Mouse (Mus musculus): ENCODE results near the gene Gpr162. TPM values are rescaled to one million over a fixed set of nuclear protein-coding genes. Genes with fewer than 3 reads are reported as not detected.
"Not testable (repeated sequence)": the region's sequence is repeated elsewhere in the genome, so short reads cannot be mapped to it uniquely, and the experiment has no call there.

Gene Gpr162
- polyA plus RNA-seq, 1 experiment from 2014 or later = 2.7 TPM

- not testable (repeated sequence) for H3K9ac ChIP-seq (ENCODE audit: low read length); DNase-seq (ENCODE audit: low spot score); H3K9me3 ChIP-seq (ENCODE audit: control insufficient read depth, low read length); H3K4me3 ChIP-seq (ENCODE audit: low read depth, low read length); H3K27me3 ChIP-seq (ENCODE audit: control insufficient read depth, insufficient read depth, low read length); H3K27ac ChIP-seq (ENCODE audit: low read depth, low read length); ATAC-seq (replicated peaks; ENCODE audit: low FRiP score); H3K4me2 ChIP-seq (ENCODE audit: low read depth, low read length, severe bottlenecking)
- Histone ChIP-seq H3K4me1 (replicated peaks; ENCODE audit: control insufficient read depth, insufficient read depth, low read length) (peaks cover 21% of the 10 kb centered on the region), H3K36me3 (ENCODE audit: control insufficient read depth, insufficient read depth, low read length) (peaks cover 11% of the 10 kb centered on the region; the same call in 1 of the 2 replicates)
- WGBS = 81% methylated on average over 11 of the region's 11 CpGs
Observed at GRCm38 (mm10) chr6:124810566-124811402, 53.0 kb downstream of the Gpr162 start.

- 48% methylated on average over 14 of the region's 14 CpGs for WGBS
- no peak for DNase-seq (ENCODE audit: low spot score)
- H3K9ac ChIP-seq (ENCODE audit: low read length) = peak overlapping the region; percentile 58
- peak overlapping the region; percentile 89 for H3K4me2 ChIP-seq (ENCODE audit: low read depth, low read length, severe bottlenecking)
- peak overlapping the region; percentile 50; the same call in 1 of the 2 replicates for H3K27ac ChIP-seq (ENCODE audit: low read depth, low read length)
- H3K9me3 ChIP-seq (ENCODE audit: control insufficient read depth, low read length) = no peaks in the 10 kb centered on the region
- H3K36me3 ChIP-seq (ENCODE audit: control insufficient read depth, insufficient read depth, low read length) = peaks cover 11% of the 10 kb centered on the region; the same call in 1 of the 2 replicates
- no peaks in the 10 kb centered on the region for H3K27me3 ChIP-seq (ENCODE audit: control insufficient read depth, insufficient read depth, low read length)
- H3K4me1 ChIP-seq (replicated peaks; ENCODE audit: control insufficient read depth, insufficient read depth, low read length) = peaks cover 24% of the 10 kb centered on the region
- no peak for ATAC-seq (replicated peaks; ENCODE audit: low FRiP score)
- H3K4me3 ChIP-seq (ENCODE audit: low read depth, low read length) = peak overlapping the region; percentile 40
Observed at GRCm38 (mm10) chr6:124809775-124810538, 53.8 kb downstream of the Gpr162 start.

- Histone ChIP-seq H3K9ac (ENCODE audit: low read length) (peak overlapping the region; percentile 58), H3K4me2 (ENCODE audit: low read depth, low read length, severe bottlenecking) (peak overlapping the region; percentile 89), H3K4me1 (replicated peaks; ENCODE audit: control insufficient read depth, insufficient read depth, low read length) (peaks cover 20% of the 10 kb centered on the region), H3K27me3 (ENCODE audit: control insufficient read depth, insufficient read depth, low read length) (no peaks in the 10 kb centered on the region), H3K4me3 (ENCODE audit: low read depth, low read length) (peak overlapping the region; percentile 40), H3K36me3 (ENCODE audit: control insufficient read depth, insufficient read depth, low read length) (peaks cover 11% of the 10 kb centered on the region; the same call in 1 of the 2 replicates), H3K27ac (ENCODE audit: low read depth, low read length) (peak overlapping the region; percentile 75), H3K9me3 (ENCODE audit: control insufficient read depth, low read length) (no peaks in the 10 kb centered on the region)
- DNase-seq (ENCODE audit: low spot score) (peak; percentile 92), ATAC-seq (replicated peaks; ENCODE audit: low FRiP score) (peak; percentile 16)
- 0% methylated on average over 32 of the region's 35 CpGs for WGBS
Observed at GRCm38 (mm10) chr6:124809052-124809774, 54.6 kb downstream of the Gpr162 start.

Other genes with a start within 250 kb of the Gpr162 start
- gene C1s2, start 227.9 kb downstream of the Gpr162 start, polyA plus RNA-seq (2014; fragmentation: Nextera tagmentation; extraction: Ambion mirVana) = not detected in 2 replicates
- 34.3 and 35.5 TPM in 2 replicates for gene Lpcat3, start 201.0 kb downstream of the Gpr162 start, polyA plus RNA-seq (2014; fragmentation: Nextera tagmentation; extraction: Ambion mirVana)
- gene Emg1, start 151.8 kb downstream of the Gpr162 start, polyA plus RNA-seq (2014; fragmentation: Nextera tagmentation; extraction: Ambion mirVana) = 227 and 228 TPM in 2 replicates
- 376 and 404 TPM in 2 replicates for gene Phb2, start 151.6 kb downstream of the Gpr162 start, polyA plus RNA-seq (2014; fragmentation: Nextera tagmentation; extraction: Ambion mirVana)
- gene Ptpn6, start 125.3 kb downstream of the Gpr162 start, polyA plus RNA-seq (2014; fragmentation: Nextera tagmentation; extraction: Ambion mirVana) = 4.8 and 4.9 TPM in 2 replicates
- 509 and 514 TPM in 2 replicates for gene Grcc10, start 122.6 kb downstream of the Gpr162 start, polyA plus RNA-seq (2014; fragmentation: Nextera tagmentation; extraction: Ambion mirVana)
- gene Gm45234, start 108.0 kb downstream of the Gpr162 start, polyA plus RNA-seq (2014; fragmentation: Nextera tagmentation; extraction: Ambion mirVana) = not detected in 2 replicates
- gene Atn1, start 107.5 kb downstream of the Gpr162 start, polyA plus RNA-seq (2014; fragmentation: Nextera tagmentation; extraction: Ambion mirVana) = 13.9 and 14.4 TPM in 2 replicates
- gene Eno2, start 94.3 kb downstream of the Gpr162 start, polyA plus RNA-seq (2014; fragmentation: Nextera tagmentation; extraction: Ambion mirVana) = 5.8 and 6.0 TPM in 2 replicates
- gene Lrrc23, start 84.3 kb downstream of the Gpr162 start, polyA plus RNA-seq (2014; fragmentation: Nextera tagmentation; extraction: Ambion mirVana) = 4.5 and 6.8 TPM in 2 replicates
- gene Spsb2, start 55.3 kb downstream of the Gpr162 start, polyA plus RNA-seq (2014; fragmentation: Nextera tagmentation; extraction: Ambion mirVana) = 7.5 and 8.4 TPM in 2 replicates
- 875 and 885 TPM in 2 replicates for gene Tpi1, start 49.7 kb downstream of the Gpr162 start, polyA plus RNA-seq (2014; fragmentation: Nextera tagmentation; extraction: Ambion mirVana)
- gene Usp5, start 34.5 kb downstream of the Gpr162 start, polyA plus RNA-seq (2014; fragmentation: Nextera tagmentation; extraction: Ambion mirVana) = 182 and 184 TPM in 2 replicates
- gene Cdca3, start 34.4 kb downstream of the Gpr162 start, polyA plus RNA-seq (2014; fragmentation: Nextera tagmentation; extraction: Ambion mirVana) = 276 and 307 TPM in 2 replicates
- 0.71 and 1.1 TPM in 2 replicates for gene Gnb3, start 23.7 kb downstream of the Gpr162 start, polyA plus RNA-seq (2014; fragmentation: Nextera tagmentation; extraction: Ambion mirVana)
- 17.3 and 17.8 TPM in 2 replicates for gene P3h3, start 6.2 kb downstream of the Gpr162 start, polyA plus RNA-seq (2014; fragmentation: Nextera tagmentation; extraction: Ambion mirVana)
- not detected in 2 replicates for gene Cd4, start 24.2 kb upstream of the Gpr162 start, polyA plus RNA-seq (2014; fragmentation: Nextera tagmentation; extraction: Ambion mirVana)
- 2.3 and 2.5 TPM in 2 replicates for gene Lag3, start 47.7 kb upstream of the Gpr162 start, polyA plus RNA-seq (2014; fragmentation: Nextera tagmentation; extraction: Ambion mirVana)
- 369 and 455 TPM in 2 replicates for gene Ptms, start 56.1 kb upstream of the Gpr162 start, polyA plus RNA-seq (2014; fragmentation: Nextera tagmentation; extraction: Ambion mirVana)
- gene Mlf2, start 67.4 kb upstream of the Gpr162 start, polyA plus RNA-seq (2014; fragmentation: Nextera tagmentation; extraction: Ambion mirVana) = 450 and 480 TPM in 2 replicates
- gene Cops7a, start 101.6 kb upstream of the Gpr162 start, polyA plus RNA-seq (2014; fragmentation: Nextera tagmentation; extraction: Ambion mirVana) = 111 and 122 TPM in 2 replicates
- gene Pianp, start 132.7 kb upstream of the Gpr162 start, polyA plus RNA-seq (2014; fragmentation: Nextera tagmentation; extraction: Ambion mirVana) = 2.5 TPM in 2 replicates
- gene Zfp384, start 145.2 kb upstream of the Gpr162 start, polyA plus RNA-seq (2014; fragmentation: Nextera tagmentation; extraction: Ambion mirVana) = 9.0 and 10.2 TPM in 2 replicates
- gene Ing4, start 175.8 kb upstream of the Gpr162 start, polyA plus RNA-seq (2014; fragmentation: Nextera tagmentation; extraction: Ambion mirVana) = 126 and 135 TPM in 2 replicates
- 14.6 and 15.8 TPM in 2 replicates for gene Acrbp, start 185.7 kb upstream of the Gpr162 start, polyA plus RNA-seq (2014; fragmentation: Nextera tagmentation; extraction: Ambion mirVana)
- gene Lpar5, start 203.9 kb upstream of the Gpr162 start, polyA plus RNA-seq (2014; fragmentation: Nextera tagmentation; extraction: Ambion mirVana) = 0.21 and 0.36 TPM in 2 replicates
- gene Chd4, start 232.0 kb upstream of the Gpr162 start, polyA plus RNA-seq (2014; fragmentation: Nextera tagmentation; extraction: Ambion mirVana) = 124 and 131 TPM in 2 replicates

All from forebrain, embryonic 11.5 days (tissue).